Mouse (Mus musculus) frontal cortex, adult 2 months (tissue): Measurements from ENCODE around the gene Slc16a7. TPM values are rescaled to one million over a fixed set of nuclear protein-coding genes. Genes with fewer than 3 reads are reported as not detected.

Experiments
- DNase-seq, 2 experiments: peaks; one replicate each; pipeline ENCODE4 v3.0.0; 2022; ENCODE audit warnings: low spot score in 1 of 2; ENCODE audit errors: extremely low spot score in 1 of 2
- polyA plus RNA-seq: library from polyadenylated mRNA; depleted of rRNA; stranded (reverse); fragments of >200 nt; gene quantifications from 2 replicates; pipeline ENCODE4 v1.2.3, GENCODE M21; 2012

The Slc16a7 gene
- polyA plus RNA-seq, 1 experiment, result 13.4 TPM

DNA sequence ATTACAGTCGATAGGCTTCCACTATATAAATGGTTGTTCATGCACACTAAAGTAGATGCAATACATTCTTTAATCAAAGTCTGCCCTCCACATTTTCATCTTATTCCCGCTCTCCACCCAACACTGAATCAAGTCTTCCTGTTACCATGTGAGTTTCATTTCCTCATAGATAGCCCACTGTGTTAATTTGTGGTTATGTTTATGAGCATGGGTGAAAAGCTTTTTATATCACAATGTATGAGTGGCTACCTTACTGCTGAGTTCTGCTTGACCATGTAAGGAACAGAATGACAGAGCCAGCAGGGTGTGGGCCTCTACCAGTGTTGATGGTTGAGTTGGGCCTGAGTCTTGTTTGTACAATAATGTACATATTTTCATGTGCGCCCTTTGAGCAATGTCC lies 175.5 kb downstream of the Slc16a7 start:
- DNase-seq, result no peak

DNA sequence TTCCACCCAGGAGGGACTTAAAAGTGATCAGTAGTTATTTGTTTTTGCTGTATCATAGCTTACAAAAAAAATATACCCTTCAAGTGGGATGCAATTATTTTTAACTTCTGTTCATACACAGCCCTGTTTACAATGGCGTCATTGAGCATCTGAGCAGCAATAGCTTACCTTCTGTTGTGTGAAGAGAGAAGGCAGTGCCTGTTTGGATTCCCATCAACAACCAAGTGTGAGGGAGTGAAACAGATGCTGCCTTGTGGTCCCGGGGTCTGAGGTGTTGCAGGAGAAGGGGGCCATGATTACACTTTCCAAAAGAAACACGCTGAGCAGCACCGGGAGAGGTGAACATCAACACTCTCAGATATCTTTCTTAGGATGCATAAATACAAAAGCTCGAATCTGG lies 201.7 kb downstream of the Slc16a7 start:
- no peak for DNase-seq

DNA sequence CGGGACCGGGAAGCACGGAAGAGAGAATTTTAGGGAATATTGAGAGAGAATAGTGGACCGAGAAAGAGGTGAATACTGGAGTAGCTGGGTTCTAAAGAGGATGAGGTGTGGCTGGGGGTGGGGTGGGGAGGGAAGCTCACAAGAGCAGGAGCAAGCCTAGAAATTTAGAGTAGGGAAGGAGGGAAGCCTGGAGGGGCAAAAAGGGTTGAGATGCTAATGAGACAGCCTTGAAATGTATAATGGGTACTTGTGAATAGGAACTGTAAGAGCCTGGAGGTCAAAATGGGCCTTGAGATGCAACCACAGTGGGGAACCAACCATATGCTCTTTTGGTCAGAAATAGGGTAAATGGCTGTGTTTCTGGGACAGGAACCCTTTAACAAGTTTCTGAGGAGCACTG lies 203.9 kb downstream of the Slc16a7 start:
- no peak for DNase-seq

DNA sequence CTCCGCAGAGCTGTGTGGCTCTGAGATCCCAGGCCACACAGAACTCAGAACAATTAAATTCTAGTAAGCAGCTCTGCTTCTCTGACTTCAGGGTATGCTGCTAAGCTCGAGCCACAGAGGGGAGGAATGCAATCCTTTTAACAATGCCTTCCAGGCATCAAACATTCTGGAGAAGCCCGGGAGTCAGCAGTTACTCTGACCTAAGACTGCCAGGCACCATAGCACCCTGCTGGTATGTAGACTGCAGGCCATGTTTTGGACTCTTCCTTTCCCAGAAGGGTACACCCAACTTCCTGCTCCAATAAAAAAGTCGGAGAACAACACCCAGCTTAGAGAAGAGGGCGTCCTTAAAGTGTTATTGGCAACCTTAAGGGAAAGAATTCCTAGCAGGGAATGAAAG lies 205.1 kb downstream of the Slc16a7 start:
- no peak for DNase-seq

DNA sequence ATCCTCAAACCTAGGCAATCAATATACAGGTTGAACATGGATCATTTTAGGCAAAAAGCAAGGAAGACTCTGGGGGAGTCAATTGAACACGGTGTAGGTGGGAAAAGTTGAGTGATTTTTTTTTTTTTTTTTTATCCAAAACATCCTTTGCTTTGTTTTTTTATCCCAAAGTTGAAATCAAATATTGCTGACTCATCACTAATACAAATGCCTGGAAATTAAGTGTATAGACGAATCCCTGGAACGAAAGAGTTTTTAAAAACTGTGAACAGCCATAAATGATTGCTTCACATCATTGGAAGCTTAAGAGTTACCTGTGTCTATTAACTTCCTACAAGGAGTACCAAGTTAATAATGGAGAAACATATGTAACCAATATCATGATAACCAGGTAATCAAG lies 206.7 kb downstream of the Slc16a7 start:
- no peak for DNase-seq

DNA sequence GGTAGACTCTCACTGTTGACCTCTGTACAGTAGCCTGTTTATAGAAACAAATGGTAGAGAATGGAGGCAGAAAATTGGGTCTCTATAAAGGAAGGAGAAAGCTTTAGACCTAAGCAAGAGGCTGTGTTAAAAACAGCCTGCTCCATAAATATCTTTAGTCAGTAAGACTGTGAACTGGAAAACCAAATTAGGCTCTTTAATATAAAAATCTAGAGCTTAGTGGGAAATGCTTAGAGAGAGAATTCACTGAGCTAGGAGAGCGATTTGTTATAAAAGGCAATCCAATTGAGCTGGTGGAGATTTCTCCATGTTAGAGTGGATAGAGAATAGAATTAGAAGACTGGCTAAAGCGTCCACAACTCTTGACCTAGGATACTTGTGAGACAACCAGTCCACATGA lies 211.5 kb downstream of the Slc16a7 start:
- peak in 1 of 2 experiments; percentile 34 for DNase-seq

DNA sequence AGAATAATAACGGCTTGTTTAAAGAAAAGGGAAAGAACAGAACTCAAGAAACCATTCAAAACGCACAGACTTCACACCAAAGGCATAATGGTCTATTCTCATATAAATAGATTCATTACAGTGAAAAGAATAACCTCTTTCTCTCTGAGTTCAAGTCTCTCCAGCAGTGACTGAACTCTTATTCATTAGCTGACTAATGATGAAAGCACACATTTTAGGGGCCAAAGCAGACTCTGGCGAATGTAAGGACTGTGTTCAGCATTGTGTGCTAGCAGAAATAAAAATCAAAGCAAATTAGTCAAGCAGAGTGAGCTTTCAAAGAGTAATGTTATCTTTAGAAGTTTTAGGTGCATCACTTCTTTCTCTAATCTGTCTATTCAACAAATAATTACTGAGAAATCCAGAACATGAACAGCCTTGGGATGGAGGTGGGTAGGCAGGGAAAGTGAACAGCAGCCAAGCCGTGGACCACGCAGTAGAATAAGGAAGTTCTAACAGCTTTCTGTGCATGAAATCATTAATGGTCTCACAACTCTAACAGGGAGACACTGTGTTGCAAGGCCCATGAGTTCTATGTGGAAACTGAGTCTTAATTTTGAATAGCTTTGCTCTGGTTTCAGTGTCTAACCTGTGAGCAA lies 214.1 kb downstream of the Slc16a7 start:
- no peak for DNase-seq

DNA sequence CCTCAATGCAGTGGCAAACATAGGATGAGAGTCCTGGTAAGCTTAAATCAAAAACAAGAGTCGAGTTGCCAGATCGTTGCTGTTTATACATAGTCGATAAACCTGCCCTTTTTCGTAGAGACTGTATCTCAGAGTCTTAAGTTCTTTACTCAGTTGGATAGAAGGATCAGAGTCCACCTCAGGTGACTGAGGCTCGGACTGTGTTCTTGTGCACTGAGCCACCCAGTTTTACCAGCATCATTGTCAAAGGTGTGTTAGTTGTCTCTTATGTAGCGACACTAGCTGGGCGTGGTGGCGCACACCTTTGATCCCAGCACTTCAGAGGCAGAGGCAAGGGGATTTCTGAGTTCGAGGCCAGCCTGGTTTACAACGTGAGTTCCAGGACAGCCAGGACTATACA lies 217.6 kb downstream of the Slc16a7 start:
- DNase-seq, result no peak

DNA sequence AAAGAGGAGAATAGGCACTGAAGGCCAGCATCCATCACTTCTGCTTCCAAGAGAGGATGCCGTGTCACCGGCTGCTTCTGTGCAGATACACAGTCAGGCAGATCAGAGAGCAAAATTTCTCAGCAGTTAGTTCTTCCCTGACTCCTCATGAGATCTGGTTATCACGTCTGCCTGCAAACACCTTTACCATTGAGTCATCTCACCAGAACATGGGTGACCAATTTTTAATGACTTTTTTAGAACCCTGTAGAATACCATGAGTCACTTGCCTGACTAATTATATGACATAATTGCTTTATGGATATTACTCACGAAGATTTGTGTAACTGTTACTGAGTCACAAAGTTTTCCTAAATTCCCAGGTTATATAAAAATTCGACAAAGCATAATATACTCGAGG lies 218.1 kb downstream of the Slc16a7 start:
- DNase-seq, result peak in 1 of 2 experiments; percentile 17
